Mouse (Mus musculus) WW6 (cell line): ENCODE results near the gene Lrp5.

Experiments
- DNase-seq: peaks from one replicate; pipeline ENCODE4 v3.0.0-alpha.2; 2013; ENCODE audit warnings: low read depth, low spot score

Lrp5 gene

DNA sequence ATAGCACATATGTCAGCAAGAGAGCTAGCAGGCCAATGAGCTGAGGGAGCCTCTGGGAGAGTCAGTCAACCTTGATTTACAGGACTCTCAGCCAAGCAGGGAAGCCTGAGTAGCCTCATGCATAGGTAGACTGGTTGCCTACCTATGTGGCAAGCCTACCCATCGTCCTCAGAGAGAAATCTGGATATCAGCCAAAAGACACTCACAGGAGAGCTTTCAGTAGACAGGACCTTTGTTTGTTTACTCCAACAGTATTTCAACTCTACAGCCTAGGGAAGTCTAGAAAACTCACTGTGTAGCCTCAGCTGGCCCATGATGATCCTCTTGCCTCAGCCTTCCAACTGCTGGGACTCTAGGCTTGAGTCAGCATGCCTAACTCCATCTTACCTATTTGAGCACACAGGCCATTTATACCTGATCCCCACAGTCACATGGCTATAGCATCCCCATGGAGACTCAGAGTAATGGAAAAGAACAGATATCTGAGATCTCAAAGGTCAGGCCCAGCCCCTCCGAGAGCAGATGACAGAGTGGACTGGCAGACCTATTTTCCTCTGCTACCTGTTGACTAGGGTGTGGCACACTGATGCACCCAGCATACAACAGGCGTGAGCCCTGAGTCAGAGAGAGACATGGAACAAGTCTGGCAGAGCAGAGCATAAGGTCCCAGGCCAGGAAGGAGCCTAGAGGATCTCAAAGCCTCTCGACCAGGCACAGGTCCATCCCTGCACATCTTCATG, 73.7 kb downstream of the Lrp5 start:
- no peak for DNase-seq

DNA sequence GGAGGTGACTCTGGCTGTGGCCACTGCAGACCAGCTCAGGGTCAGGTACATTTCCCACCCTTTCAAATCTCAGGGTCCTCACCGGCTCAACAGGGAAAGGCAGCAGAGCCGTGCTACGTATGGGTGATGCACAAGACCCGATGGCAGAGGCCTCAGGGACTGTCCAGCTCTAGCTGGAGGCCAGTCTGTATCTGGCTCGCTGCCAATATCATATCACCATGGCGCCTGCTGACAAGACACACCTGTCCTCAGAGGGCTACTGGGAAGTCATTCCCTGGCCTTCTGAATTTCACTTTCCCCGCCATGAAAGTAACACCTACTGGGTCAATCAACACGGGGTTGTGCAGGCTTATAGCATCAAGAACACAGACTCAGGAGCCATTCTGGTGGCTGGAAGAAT, 74.6 kb downstream of the Lrp5 start:
- no peak for DNase-seq

DNA sequence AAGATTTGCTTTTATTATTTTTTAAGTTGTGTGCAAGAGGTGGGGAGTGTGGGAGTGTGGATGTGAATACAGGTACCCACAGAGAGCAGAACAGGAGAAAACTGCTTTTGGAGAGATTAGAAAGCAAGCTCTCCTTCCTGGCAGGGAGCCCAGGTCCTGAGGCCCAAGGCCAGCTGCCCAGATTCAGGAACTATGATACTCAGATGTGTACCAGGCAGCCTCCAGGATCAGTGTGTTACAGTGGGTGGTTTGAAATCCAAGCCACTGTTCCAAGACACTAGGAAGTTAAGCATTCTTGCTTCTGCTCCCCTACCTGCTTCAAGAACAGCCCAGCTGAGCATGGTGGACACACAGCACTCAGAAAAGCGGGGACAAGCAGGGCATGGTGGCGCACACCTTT, 75.5 kb downstream of the Lrp5 start:
- no peak for DNase-seq

DNA sequence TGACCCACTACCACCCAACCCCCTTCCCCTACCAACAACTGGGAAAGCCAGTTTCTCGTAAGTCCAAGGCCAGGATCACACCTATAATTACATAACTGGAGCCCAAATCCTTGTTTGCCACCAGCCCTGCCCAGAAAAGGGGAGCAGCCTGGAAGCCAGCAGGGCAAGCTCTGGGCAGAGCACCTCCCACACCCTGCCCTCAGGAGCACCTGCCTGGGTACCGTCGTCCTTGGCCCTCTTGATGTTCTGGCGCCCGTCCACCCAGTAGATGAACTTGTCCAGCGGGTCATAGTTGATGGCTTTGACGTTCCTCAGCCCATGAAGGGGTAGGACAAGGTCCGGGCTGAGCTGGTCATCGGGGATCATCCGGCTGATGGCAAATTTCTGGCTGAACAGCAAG, 76.5 kb downstream of the Lrp5 start:
- no peak for DNase-seq

DNA sequence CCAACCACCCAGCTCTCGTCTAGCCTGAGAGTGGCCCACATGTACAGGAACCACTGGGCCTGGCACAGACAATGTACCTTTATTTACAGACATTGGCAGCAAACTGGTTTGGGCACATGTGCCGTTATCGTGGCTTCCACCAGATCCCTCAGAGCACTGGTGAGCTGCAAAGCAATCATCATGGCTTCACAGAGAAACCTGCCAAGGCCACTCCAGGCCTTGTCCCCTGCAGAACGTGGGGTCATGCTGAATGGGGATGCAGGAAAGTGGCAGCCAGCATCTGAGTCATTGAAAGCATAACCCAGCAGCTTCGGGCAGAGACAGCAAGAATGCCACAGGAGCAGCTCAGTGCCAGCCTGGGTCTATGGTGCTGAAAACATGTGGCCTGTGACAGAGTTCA, 92.0 kb downstream of the Lrp5 start:
- no peak for DNase-seq

DNA sequence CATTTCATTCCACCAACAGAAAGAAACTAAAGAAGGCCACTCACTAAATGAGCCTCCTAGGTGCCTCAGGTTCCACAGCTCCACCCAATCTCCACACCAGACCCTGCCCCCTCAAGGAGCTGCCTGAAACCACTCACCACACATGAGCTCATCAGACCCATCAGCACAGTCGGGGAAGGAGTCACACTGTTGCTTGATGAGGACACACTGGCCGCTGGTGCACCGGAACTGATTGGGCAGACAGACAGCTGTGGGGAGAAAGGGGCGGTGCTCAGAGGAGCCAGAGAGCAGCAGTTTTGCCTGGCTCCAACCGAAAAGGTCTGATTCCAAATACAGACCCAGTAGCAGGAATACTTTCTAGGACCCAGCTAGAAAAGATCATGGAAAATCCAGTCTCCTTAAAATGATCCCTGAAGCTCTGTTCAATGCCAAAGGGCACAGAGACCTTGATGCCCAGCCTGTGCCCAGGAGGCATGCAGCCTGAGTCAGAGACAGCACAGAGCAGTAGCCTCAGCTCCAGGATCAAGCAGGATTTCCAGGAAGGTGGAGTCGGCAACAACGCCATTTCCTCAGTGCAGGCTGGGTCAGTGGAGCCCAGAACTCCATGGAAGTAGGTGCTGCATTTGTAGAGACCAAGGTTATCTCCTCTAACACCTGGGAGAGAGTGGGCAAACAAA, 92.8 kb downstream of the Lrp5 start:
- no peak for DNase-seq

DNA sequence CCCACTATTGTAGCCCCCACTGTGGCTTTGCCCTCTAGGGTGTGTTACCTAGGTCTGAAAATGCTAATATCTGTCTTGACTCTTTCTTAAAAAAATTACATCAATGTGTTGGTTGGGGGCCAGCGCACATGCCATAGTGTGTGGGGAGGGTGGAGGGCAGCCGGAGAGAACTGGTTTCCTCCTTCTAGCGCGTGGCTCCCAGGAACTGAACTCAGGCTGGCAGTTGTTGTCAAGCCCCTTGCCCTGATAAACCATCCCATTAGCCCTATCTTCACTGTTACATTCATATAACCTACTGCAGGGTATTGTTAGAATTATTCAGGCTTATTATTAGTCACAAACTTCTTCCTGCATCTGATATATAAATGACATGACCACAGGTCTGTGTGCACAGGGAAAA, 96.4 kb downstream of the Lrp5 start:
- no peak for DNase-seq

DNA sequence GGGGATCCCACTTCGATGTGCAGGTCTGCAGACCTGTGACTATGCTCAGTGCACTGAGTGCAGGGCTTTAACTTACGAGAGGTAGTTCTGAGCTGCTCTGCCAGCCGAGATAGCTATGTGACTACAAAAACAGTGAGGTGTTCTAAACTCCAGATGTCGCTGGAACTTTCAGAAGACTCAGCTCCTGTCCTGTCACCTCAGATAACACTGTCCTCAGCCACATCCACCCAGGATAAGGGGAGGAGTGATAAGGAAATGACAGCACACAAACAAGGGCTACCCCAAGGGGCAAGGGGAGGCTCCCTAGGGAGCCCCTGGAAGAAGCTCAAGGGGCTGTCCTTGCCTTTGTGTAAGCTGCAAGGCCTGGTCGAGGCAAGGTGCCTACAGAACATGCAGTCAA, 96.8 kb downstream of the Lrp5 start:
- DNase-seq = no peak

DNA sequence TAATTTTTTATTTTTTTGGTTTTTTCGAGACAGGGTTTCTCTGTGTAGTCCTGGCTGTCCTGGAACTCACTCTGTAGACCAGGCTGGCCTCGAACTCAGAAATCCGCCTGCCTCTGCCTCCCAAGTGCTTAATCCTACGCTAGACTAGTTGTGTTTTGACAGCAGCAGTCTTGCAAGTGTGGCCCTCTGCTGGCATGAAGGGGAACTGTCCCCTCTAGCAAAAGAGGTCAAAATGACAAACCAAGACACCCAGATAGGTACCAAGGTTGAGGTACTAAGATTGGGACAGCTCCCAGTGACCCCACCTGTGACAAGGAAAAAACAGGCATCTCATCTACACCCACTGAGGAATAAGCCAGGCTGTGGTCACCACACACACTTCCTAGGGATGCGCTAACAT, 98.6 kb downstream of the Lrp5 start:
- DNase-seq = peak; percentile 47

DNA sequence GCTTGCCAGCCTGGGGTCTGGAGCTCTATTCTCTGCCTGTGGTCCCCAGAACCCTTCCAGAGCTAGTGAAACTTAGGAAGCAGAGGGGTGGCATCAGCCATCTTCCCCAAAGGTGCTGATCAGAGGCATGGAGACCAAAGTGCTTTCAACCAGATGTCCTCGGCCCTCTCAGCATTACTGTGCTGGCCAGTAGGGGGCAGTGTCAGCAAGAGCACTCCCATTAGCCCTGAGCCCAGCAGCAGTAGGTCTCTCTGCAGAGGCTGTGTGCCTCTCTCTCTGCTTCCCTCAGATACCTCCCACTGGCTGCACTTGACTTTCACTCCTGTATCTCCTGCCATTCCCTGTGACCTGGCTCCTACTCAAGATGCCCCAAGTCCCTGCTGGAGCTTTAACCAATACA, 99.8 kb downstream of the Lrp5 start:
- DNase-seq = peak; percentile 49

DNA sequence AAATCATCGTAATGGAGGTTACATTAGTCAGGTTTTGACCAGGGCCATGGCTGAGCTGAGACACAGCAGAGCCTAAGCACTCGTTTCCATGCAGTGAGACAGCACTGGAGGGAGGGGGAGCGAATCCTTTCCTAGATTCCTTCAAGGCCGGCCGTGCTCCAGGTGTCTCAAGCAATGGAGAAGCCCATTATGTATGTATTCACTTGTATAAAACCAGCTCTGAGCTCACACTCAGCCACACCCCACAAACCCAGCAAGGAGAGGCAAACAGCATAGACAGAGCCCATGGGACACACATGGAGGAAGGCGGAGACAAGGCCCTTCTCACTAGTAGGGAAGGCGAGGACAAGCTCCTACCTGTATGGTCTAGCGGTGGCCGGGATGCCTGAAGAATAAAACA, 100.3 kb downstream of the Lrp5 start:
- no peak for DNase-seq

DNA sequence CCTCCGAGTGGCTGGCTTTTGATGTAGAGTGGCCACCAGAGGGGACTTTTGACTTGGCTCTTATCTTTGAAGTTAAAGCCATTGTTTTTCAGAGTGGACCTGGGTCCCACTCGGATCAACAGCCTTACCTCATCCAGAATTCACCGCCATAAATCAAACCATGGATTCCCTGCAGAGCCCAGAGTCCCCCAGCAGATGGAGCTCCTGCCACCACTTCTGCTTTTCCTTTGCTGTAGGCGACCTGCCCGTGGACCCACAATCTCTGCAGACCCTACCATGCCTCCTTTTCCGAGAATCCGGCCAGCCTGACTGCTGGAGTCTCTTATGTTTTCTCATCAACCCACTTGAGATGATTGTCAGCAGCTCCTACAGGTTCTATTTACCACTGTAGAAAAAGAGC, 105.0 kb downstream of the Lrp5 start:
- DNase-seq = no peak

DNA sequence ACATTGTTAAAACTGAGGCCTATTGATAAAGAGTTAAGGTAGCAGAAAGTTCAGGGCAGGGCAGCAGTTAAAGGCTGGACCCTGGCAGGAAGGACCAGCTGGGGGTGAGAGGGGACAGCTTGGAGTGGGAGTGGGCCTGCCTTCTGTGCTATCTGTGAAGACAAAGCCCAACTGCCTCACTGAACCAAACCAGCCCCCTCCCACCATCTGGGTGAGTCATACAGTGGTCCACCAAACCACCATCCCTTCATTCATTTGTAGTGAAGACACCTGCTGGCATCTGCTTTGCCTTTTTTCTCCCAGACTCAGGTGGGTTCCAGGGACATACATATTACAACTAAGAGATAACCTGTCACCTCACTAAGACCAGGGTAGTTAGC, 108.5 kb downstream of the Lrp5 start:
- no peak for DNase-seq

DNA sequence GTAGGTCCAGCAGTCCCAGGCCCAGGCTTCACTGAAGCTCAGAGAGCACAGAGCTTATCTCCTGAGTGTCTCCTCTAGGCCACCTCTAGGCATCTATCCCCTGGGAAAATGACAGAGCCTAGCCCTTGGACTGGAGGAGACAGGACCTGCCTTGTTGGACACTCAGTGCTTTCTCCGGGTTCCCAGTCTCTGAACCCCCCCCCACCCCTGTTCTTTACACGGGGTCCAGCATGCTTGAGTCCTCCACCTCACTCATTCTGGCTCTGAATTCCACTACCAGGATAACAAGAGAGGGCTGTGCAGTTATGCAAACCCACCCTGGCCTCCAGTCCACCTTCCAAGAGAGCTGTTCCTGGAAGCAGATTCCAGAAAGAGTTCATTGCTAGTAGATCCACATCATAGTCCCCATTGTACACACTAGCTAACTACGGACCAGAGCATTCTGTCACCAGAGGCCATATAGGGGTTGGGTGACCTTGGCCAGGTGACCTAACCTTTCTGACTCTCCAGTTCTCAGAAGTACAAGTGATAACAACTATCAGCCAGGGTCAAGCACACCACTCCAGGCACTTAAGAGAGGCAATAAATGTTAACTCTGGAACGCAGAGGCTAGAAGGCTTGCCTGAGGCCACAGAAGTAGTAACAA, 109.0 kb downstream of the Lrp5 start:
- DNase-seq = no peak

DNA sequence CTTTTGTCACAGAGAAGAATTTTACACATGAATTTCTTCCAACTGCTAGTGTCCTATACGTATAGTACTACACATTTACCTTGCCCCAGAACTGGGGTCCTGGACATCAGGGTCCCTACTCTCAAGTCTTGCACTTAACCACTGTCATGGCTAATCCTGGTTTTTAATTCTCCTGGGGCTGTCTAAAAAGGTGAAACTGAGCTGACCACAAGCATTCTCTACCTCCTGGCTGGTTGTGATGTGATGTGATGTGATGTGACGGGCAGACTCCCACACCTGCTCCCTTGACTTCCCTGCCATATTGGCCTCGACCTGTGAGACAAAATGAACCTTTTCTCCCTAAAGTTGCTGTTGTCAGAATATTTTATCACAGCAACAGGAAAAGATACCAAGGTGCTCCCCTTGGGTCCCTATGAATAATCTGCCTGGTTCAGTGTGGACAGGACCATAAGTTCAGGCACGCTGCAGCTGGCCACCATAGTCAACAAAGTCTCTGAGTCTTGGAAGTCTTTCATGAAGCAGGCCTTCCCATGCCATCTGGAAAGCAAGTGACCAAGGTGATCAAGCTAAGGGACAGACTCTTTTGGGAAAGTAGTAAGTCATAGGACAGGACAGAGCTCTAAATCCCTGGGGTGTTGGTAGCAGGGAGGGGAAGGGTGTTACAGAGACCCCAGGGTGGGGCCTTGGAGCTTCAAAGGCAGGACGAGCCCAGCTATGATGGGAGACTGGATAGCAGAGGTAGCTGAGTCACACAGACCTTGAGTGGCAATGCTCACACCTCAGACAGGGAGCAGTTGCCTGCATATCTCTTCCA, 109.7 kb downstream of the Lrp5 start:
- no peak for DNase-seq

DNA sequence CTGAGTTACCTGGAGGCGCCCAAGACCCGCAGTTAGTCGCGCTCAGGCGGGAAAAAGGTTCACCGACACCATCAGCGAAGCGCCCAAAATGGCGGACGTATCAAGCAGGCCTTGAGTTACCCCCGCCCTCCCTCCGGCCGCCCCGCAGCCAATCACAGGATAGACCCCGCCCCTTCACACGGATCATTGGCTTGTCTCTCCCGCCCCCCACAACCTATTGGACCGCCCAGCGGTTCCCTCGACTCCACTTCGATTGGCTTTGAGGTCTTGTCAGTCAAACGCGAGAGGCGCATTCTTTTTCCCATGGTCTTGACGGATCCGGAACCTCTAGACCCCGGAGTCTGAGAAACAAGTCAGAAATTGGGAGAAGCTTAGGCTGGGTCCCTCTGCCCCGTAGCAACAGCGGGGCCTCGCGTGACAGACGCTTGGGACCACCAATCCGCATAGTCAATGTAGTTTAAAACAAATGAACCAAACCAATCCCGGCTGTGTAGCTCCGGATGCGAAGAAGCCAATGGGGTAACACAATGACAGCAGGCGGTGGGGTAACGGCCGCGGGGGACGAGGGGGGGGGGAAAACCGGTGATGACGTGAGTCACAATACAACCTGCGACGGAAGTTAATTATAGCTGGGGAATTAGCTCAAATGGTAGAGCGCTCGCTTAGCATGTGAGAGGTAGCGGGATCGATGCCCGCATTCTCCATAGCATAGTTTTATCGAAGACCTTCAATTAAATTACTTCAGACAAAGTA, 110.6 kb downstream of the Lrp5 start, which contains the start of gene Ppp6r3:
Gene Ppp6r3, minus strand, starts transcription at position 118 of the 753 bp plus-strand sequence.
- DNase-seq = peak; percentile 96

DNA sequence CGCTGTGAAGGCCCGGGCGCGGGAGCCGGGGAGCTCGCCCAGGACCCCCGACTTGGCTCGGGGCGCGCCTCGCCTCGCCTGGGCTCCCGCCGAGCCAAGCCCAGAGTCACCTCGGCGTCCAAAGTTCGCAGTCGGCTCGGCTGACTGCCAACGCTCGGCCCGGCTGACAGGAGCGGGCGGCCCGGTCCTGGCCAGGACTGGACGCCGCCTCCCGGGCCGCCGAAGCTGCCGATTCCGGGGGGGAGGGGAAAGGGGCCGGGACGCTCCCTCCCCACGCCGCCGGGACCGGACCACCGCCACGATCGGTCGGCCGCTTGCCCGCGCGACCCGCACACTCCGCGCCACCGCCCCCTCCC, 111.1 kb downstream of the Lrp5 start:
- no peak for DNase-seq

DNA sequence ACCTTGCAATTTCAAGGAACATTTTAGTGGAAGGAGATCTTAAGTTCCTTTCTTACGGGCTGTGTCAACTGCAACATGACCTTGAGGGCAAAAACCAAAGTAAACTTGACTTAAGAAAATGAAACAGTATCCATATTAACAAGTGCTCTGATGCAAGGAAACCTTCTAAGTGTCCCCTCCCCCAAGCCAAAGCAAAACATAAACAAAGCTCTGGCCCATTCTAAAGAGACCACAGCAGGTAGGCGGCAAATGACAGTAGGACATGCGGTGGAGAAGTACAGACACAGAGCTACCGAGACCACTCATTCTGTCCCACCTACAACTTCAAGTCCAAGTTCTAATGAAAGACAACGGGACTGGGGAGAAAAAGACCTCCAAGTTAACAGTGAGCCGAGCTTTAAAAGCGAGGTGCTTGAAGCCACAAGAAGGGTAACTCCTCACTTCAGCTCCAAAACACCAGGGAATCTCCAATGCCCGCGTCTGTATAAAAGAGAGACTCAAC, 111.7 kb downstream of the Lrp5 start:
- DNase-seq = no peak

DNA sequence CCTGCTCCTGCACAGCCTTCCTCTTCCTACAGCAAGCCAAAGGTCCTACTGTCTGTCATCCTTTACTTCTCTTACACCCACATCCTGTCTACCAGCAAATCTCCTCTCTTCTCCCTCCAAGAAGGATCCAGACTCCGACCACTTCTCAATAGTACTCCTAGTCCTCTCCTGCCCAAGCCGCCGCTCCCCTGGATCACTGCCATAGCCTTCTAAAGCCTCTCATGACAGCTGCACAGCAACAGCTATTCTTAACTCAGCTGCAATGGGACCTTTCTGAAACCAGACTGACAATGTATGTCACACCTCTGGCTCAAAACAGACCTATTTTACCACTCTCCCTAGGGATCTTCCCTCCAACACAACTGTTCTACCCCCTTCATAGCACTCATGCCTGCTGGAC, 122.1 kb downstream of the Lrp5 start:
- no peak for DNase-seq

DNA sequence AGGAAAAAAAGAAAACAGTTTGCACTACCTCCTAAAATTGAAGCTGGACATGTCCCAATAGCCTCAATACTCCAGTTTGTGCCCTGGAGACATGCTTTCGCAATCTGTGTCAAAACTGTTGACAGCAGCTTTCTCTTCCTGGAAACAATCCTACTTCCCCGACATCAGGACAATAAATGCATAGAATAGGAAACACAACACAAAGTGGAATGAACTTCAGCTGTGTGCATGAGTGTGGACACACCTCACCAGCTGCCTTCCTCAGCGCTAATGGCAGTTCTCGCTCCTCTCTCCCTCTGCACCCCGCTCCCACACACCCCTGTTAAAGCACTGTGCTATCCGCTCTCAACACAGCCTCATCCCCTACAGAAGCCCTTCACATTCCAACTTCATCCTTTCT, 123.6 kb downstream of the Lrp5 start:
- no peak for DNase-seq

DNA sequence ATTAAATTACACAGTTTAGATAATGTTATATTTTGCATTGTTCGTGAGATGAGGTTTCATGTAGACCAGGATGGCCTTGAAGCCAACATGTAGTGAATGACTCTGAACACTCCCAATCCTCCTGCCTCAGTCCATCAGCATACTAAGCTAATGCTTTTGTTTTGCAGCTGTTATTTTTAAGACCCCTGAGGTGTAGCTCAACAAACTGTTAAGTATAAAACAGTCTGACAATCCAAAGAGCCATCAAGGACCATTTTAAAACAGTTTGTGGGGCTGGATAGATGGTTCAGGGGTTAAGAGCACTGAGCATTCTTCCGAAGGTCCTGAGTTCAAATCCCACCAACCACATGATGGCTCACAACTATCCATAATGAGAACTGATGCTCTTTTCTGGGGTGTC, 124.1 kb downstream of the Lrp5 start:
- DNase-seq = no peak
